Mouse (Mus musculus): ENCODE data around the gene Adad2.

GRCm38 (mm10) chr8:119623061-119623460 is 10.5 kb downstream of the Adad2 start:
- TF ChIP-seq CTCF (IDR thresholded peaks at IDR 0.05; ENCODE audit: control insufficient read depth, insufficient read depth, insufficient replicate concordance, low read depth, low read length): no peak
- TF ChIP-seq POLR2A (IDR thresholded peaks at IDR 0.05; ENCODE audit: control insufficient read depth, low read depth, low read length): no peak
